In the genomic region with DNA sequence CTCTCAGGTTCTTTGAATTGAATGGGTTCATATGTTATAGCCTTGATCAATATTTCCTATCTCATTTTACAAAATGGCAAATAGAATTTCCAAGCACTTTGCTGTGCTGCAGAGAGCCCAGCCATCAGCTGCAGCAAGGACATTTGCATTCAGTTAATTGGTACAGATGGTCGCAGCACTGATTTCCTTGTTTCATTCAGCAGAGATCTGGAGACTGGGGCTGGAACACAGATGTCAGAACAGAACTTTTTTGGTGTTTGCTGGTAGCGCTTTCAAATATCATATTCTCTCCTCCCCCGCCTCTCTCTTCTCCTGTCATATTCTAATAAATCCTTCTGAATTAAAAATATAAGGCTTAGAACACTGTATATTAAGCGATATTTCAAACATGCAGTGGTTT, we compare ENCODE assay signal across 16 mouse cellular contexts.
A peak's percentile ranks its signal among the peaks of the same experiment; 100 is the strongest.
DNase-seq lines count a peak whose midpoint lies in the region; ATAC-seq and TF ChIP-seq lines count a peak whose summit lies in the region.
"Had no signal": no experiment of that assay in that cellular context is flagged by ENCODE, and none has a peak within 500 bp of the region (broad histone marks: within the 10 kb centered on the region; RNA-seq: fewer than 3 reads in every experiment).

No protein-coding gene starts in this region.

- no peaks in the 10 kb centered on the region for H3K9me3 ChIP-seq in forebrain, embryonic 14.5 days (replicated peaks; ENCODE audit: control insufficient read depth, low read length)
- H3K9me3 ChIP-seq in forebrain, embryonic 12.5 days = no peaks in the 10 kb centered on the region
- H3K9me3 ChIP-seq in midbrain, embryonic 14.5 days (ENCODE audit: control insufficient read depth, low read length) = no peaks in the 10 kb centered on the region
- no peaks in the 10 kb centered on the region for H3K9me3 ChIP-seq in midbrain, embryonic 10.5 days (replicated peaks)
- no peaks in the 10 kb centered on the region for H3K9me3 ChIP-seq in hindbrain, embryonic 16.5 days (ENCODE audit: control insufficient read depth, low read length)
- H3K9me3 ChIP-seq: limb, embryonic 10.5 days; liver, embryonic 12.5 days; lung, embryonic 15.5 days; neural tube, embryonic 13.5 days had no signal

- peak; percentile 93 for ATAC-seq in forebrain, embryonic 14.5 days
- ATAC-seq in forebrain, embryonic 12.5 days (ENCODE audit: low FRiP score) = no peak
- ATAC-seq in midbrain, embryonic 14.5 days (ENCODE audit: low FRiP score, low TSS enrichment) = no peak
- ATAC-seq in hindbrain, embryonic 16.5 days = no peak
- ATAC-seq: liver, embryonic 12.5 days had no signal

- H3K4me3 ChIP-seq in forebrain, embryonic 14.5 days (ENCODE audit: low read depth, low read length) = no peak overlapping the region
- H3K4me3 ChIP-seq in forebrain, embryonic 12.5 days (replicated peaks) = no peak overlapping the region
- H3K4me3 ChIP-seq in midbrain, embryonic 14.5 days (replicated peaks; ENCODE audit: low read depth, low read length) = no peak overlapping the region
- H3K4me3 ChIP-seq in midbrain, embryonic 10.5 days = no peak overlapping the region
- no peak overlapping the region for H3K4me3 ChIP-seq in layer of hippocampus, adult 2 months
- H3K4me3 ChIP-seq in hindbrain, embryonic 16.5 days (ENCODE audit: low read length) = no peak overlapping the region
- H3K4me3 ChIP-seq: limb, embryonic 10.5 days; liver, embryonic 12.5 days; lung, embryonic 15.5 days; neural tube, embryonic 13.5 days had no signal

- H3K27me3 ChIP-seq in forebrain, embryonic 14.5 days (replicated peaks; ENCODE audit: control insufficient read depth, insufficient read depth, low read length) = no peaks in the 10 kb centered on the region
- no peaks in the 10 kb centered on the region for H3K27me3 ChIP-seq in forebrain, embryonic 12.5 days
- H3K27me3 ChIP-seq in midbrain, embryonic 14.5 days (ENCODE audit: control insufficient read depth, insufficient read depth, low read length) = no peaks in the 10 kb centered on the region
- H3K27me3 ChIP-seq in midbrain, embryonic 10.5 days (ENCODE audit: low read depth, poor library complexity, severe bottlenecking) = no peaks in the 10 kb centered on the region
- no peaks in the 10 kb centered on the region for H3K27me3 ChIP-seq in hindbrain, embryonic 16.5 days (replicated peaks; ENCODE audit: control insufficient read depth, insufficient read depth, low read length)
- H3K27me3 ChIP-seq: liver, embryonic 12.5 days; lung, embryonic 15.5 days; neural tube, embryonic 13.5 days had no signal

- WGBS in forebrain, embryonic 14.5 days = 68% methylated on average over 4 of the region's 4 CpGs
- WGBS in forebrain, embryonic 12.5 days = 79% methylated on average over 4 of the region's 4 CpGs
- WGBS in midbrain, embryonic 14.5 days = 86% methylated on average over 4 of the region's 4 CpGs
- 95% methylated on average over 4 of the region's 4 CpGs for WGBS in midbrain, embryonic 10.5 days
- 78% methylated on average over 4 of the region's 4 CpGs for WGBS in hindbrain, embryonic 16.5 days

- no peak overlapping the region for H3K27ac ChIP-seq in forebrain, embryonic 14.5 days (ENCODE audit: low read depth, low read length)
- no peak overlapping the region for H3K27ac ChIP-seq in forebrain, embryonic 12.5 days
- no peak overlapping the region for H3K27ac ChIP-seq in midbrain, embryonic 14.5 days (replicated peaks; ENCODE audit: low read depth, low read length)
- H3K27ac ChIP-seq in midbrain, embryonic 10.5 days (replicated peaks) = no peak overlapping the region
- H3K27ac ChIP-seq in layer of hippocampus, adult 2 months = peak overlapping the region; percentile 89
- no peak overlapping the region for H3K27ac ChIP-seq in hindbrain, embryonic 16.5 days (ENCODE audit: low read depth, low read length)
- H3K27ac ChIP-seq: hindbrain, embryonic 14.5 days; limb, embryonic 10.5 days; liver, embryonic 12.5 days; lung, embryonic 15.5 days; neural tube, embryonic 13.5 days had no signal

- no peak overlapping the region for H3K4me2 ChIP-seq in forebrain, embryonic 14.5 days (ENCODE audit: low read length)
- no peak overlapping the region for H3K4me2 ChIP-seq in forebrain, embryonic 12.5 days
- H3K4me2 ChIP-seq in midbrain, embryonic 14.5 days (ENCODE audit: low read length) = no peak overlapping the region
- no peak overlapping the region for H3K4me2 ChIP-seq in hindbrain, embryonic 16.5 days (ENCODE audit: low read length)
- H3K4me2 ChIP-seq: hindbrain, embryonic 14.5 days; liver, embryonic 12.5 days; lung, embryonic 15.5 days; neural tube, embryonic 13.5 days had no signal

- H3K4me1 ChIP-seq in forebrain, embryonic 14.5 days (ENCODE audit: control insufficient read depth, insufficient read depth, low read length) = no peaks in the 10 kb centered on the region
- no peaks in the 10 kb centered on the region for H3K4me1 ChIP-seq in forebrain, embryonic 12.5 days
- no peaks in the 10 kb centered on the region for H3K4me1 ChIP-seq in midbrain, embryonic 14.5 days (ENCODE audit: control insufficient read depth, insufficient read depth, low read length)
- H3K4me1 ChIP-seq in midbrain, embryonic 10.5 days = no peaks in the 10 kb centered on the region
- no peaks in the 10 kb centered on the region for H3K4me1 ChIP-seq in hindbrain, embryonic 16.5 days (ENCODE audit: control insufficient read depth, insufficient read depth, low read depth, low read length)
- H3K4me1 ChIP-seq: limb, embryonic 10.5 days; liver, embryonic 12.5 days; lung, embryonic 15.5 days; neural tube, embryonic 13.5 days had no signal

- DNase-seq in forebrain, embryonic 14.5 days (ENCODE audit: low spot score) = peak; percentile 77
- DNase-seq in midbrain, embryonic 14.5 days = peak; percentile 14
- DNase-seq in midbrain, embryonic 10.5 days (ENCODE audit: low spot score) = no peak
- DNase-seq in layer of hippocampus, adult 2 months (ENCODE audit: low spot score in 2 of 2) = peak; percentile 76 to 92
- DNase-seq in right cerebral cortex, postnatal 25 days = peak; percentile 15
- DNase-seq in urinary bladder, postnatal 14 days (ENCODE audit: low spot score) = no peak
- DNase-seq: cerebellum, adult 8-10 months; kidney, adult 2 months; kidney, postnatal 25 days had no signal

- no peak for TF ChIP-seq CTCF in layer of hippocampus, adult 2 months (conservative IDR thresholded peaks at IDR 0.05)

- no peaks in the 10 kb centered on the region for H3K36me3 ChIP-seq in forebrain, embryonic 14.5 days (ENCODE audit: control insufficient read depth, insufficient read depth, low read length)
- no peaks in the 10 kb centered on the region for H3K36me3 ChIP-seq in forebrain, embryonic 12.5 days (replicated peaks)
- no peaks in the 10 kb centered on the region for H3K36me3 ChIP-seq in midbrain, embryonic 14.5 days (ENCODE audit: control insufficient read depth, insufficient read depth, low read length)
- H3K36me3 ChIP-seq in midbrain, embryonic 10.5 days = no peaks in the 10 kb centered on the region
- H3K36me3 ChIP-seq in hindbrain, embryonic 16.5 days (ENCODE audit: control insufficient read depth, insufficient read depth, low read length) = no peaks in the 10 kb centered on the region
- H3K36me3 ChIP-seq: limb, embryonic 10.5 days; liver, embryonic 12.5 days; lung, embryonic 15.5 days; neural tube, embryonic 13.5 days had no signal

- H3K9ac ChIP-seq in forebrain, embryonic 14.5 days (ENCODE audit: low read length) = no peak overlapping the region
- H3K9ac ChIP-seq in forebrain, embryonic 12.5 days = no peak overlapping the region
- no peak overlapping the region for H3K9ac ChIP-seq in midbrain, embryonic 14.5 days (replicated peaks; ENCODE audit: low read length)
- H3K9ac ChIP-seq in hindbrain, embryonic 16.5 days (ENCODE audit: low read depth, low read length) = no peak overlapping the region
- H3K9ac ChIP-seq: hindbrain, embryonic 14.5 days; liver, embryonic 12.5 days; lung, embryonic 15.5 days; neural tube, embryonic 13.5 days had no signal

Comparison
In these comparisons a context has a peak if more than half of its experiments do, and no peak if none do; other contexts are left out.
1. DNase-seq: peak in forebrain, embryonic 14.5 days (single experiment), midbrain, embryonic 14.5 days (single experiment), layer of hippocampus, adult 2 months (2 of 2) and right cerebral cortex, postnatal 25 days (single experiment); none in midbrain, embryonic 10.5 days (single experiment) and urinary bladder, postnatal 14 days (single experiment).